Mouse (Mus musculus): ENCODE data around the gene Gpx1.

GRCm38 (mm10) chr9:108339886-108340257 lies 1.2 kb downstream of the Gpx1 start:
- TF ChIP-seq CTCF (IDR thresholded peaks at IDR 0.05; ENCODE audit: extremely low read depth, insufficient read depth, low read length) (no peak), POLR2A (IDR thresholded peaks at IDR 0.05; ENCODE audit: extremely low read depth, insufficient read depth, low read length) (no peak)

Data from cortical plate, adult 2 months (tissue).